Mouse (Mus musculus) left cerebral cortex, postnatal 14 days (tissue): ENCODE measurements at regions not wholly inside any gene's neighbourhood (a gene's known extent, or its start where the extent isn't known, plus 50 kb on each side); places are given as distances from the start of the nearest gene placed in this dataset.

Experiments used
- DNase-seq, 2 experiments: peaks; one replicate each; pipeline ENCODE4 v3.0.0; 2021 to 2022; ENCODE audit warnings: low spot score in 2 of 2, mixed read lengths in 1 of 2
- intact Hi-C: fragments of 180-260 bp; cut with DNase I; formaldehyde crosslinking; loops from one replicate; pipeline ENCODE4 v1.15.1; 2025

GRCm38 (mm10) chr10:45009676-45010075 lies 57.3 kb upstream of the Prep start:
- DNase-seq = peak; percentile 39 to 40
- intact Hi-C loops = no loop called here

GRCm38 (mm10) chr10:45009235-45009634 lies 57.8 kb upstream of the Prep start:
- intact Hi-C loops = no loop called here
- no peak for DNase-seq

- intact Hi-C loops = loop anchor here (5.0 kb wide), 3 partner anchors 547 to 712 kb away; no protein-coding TSS in a partner anchor
- no peak for DNase-seq
Measured at GRCm38 (mm10) chr10:45004037-45004653, 62.9 kb upstream of the Prep start.

GRCm38 (mm10) chr10:45003344-45003681 lies 63.7 kb upstream of the Prep start:
- intact Hi-C loops = loop anchor here (5.0 kb wide), 3 partner anchors 546 to 711 kb away; no protein-coding TSS in a partner anchor
- no peak for DNase-seq

DNA sequence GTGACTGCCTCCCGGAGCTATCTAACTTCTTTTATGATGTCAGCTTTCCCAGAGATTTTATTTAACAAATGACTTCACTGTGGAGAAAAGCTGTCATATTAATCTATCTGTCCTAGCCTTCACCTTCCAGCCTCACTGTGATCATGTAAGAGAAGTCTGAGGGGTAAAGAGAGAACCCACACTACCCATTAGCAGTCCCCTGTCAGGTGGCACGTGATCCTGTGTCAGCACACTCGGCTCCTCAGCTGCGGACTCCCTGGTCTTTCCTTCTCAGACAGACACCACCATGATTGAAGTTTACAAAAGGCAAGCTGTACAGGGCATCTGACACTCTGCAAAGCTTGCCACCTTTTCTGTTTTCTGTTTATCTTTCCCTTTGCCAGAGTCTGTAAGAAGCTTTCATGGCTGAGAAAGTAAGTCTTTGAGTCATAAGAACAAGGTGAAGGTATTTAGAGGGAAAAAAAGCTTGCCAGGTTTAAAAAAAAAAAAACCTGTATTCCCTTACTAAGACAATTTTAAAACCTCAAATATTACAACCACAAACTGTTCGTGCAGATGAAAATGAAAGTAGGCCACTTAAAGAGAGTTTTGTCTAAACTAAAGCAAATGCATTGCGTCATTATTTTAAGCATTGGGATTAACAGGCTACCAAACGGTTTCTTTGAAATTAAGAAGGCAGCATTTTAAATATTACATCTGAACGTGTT lies 64.2 kb upstream of the Prep start:
- intact Hi-C loops = loop anchor here (5.0 kb wide), 3 partner anchors 545 to 710 kb away; no protein-coding TSS in a partner anchor
- DNase-seq = no peak

- DNase-seq = peak; percentile 52 to 69
- intact Hi-C loops = loop anchor here (5.0 kb wide), 3 partner anchors 544 to 709 kb away; no protein-coding TSS in a partner anchor
Measured at GRCm38 (mm10) chr10:45000873-45001859, 65.8 kb upstream of the Prep start.

DNA sequence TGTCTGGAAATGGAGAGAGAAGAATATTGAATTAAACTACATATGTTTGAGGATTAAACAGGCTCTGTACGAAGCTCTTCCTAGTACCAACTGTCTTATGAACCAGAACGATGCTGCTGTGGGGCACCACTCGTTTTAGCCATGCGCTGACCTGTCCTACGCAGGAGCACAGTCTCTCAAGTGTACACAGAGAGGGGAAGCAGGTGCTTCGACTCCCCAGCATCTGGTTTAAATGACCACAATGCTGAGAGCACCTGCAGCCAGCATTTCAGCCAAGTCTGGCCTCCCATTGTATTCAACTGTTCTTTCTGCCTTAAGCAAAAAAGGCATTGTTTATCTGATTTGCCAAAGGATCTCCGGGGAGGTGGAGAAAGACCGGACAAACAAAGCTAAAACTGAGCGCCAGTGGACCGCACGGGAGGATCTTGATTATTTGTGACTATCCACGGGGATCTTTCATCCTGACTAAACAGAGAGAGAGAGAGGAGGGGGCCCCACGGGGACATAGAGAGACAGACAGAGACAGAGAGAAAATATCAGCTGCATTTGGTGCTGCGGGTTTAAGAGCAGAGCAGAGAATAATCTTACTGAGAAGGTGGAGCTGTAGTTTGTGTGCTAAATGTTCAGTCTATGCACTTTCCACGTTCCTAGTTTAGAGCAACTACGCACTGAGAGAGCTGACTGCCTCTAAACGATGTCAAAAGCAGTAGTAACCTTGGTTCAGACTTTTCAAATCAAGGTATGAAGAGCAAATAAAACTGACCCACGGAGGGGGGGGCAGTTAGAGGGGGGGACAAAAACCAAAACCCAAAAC lies 66.8 kb upstream of the Prep start:
- intact Hi-C loops = loop anchor here (5.0 kb wide), 3 partner anchors 543 to 708 kb away; no protein-coding TSS in a partner anchor
- DNase-seq = no peak

DNA sequence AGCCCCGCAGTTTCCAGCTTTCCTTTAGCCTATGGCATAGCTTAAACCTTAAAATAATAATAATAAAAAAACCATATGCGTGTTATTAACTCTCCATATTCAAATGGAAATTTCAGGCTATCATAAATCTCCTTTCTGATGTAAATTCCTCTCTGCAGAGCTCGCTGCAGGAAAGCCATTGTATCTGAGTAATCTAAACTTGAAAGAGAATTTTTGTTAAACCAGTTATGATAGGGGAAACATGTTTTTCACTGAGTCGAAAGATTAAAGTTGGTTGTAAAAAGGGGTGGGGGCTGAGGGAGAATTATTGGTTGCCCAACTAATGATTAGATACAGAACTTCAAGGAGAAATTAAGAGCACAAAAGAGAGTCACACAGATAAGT lies 69.1 kb upstream of the Prep start:
- intact Hi-C loops = loop anchor here (10.0 kb wide), 1 partner anchor 463 kb away; no protein-coding TSS in a partner anchor
- DNase-seq = no peak

DNA sequence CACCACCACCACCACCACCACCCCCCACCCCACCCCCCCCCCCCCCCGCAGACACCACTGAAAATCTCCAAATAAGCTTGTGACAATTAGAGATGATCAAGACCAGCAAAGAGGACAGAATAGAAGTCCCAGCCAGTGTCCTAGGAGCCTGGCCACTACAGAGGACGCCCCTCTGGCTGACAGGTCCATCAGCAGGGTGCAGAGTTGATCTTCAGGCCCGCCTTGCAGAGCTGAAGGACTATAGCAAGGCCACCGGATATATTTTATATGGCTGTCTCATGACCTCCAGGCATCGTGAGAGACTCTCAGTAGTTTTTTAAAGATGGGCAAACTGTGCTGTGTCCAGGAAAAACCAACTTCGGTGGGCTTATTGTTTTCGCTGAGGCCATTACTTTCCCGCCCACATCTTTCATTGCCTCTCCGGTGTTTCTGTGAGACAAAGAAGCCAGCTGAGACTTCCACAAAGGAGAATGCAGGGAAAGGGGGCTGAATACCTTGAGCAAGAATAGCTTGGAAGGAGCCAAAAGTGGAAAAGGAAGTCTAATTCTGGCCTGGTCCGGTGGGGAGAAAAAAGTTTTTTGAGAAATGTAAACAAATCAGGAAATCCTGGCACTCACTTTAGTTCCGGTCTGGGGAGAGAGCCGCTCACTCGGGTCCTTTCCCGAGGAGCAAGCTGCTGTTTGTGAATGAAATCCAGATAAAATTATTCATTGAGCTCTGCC lies 69.7 kb upstream of the Prep start:
- intact Hi-C loops = loop anchor here (10.0 kb wide), 1 partner anchor 463 kb away; no protein-coding TSS in a partner anchor
- no peak for DNase-seq

GRCm38 (mm10) chr10:44995756-44996155 lies 71.2 kb upstream of the Prep start:
- DNase-seq = no peak
- intact Hi-C loops = loop anchor here (10.0 kb wide), 1 partner anchor 461 kb away; no protein-coding TSS in a partner anchor

- no peak for DNase-seq
- intact Hi-C loops = loop anchor here (10.0 kb wide), 1 partner anchor 460 kb away; no protein-coding TSS in a partner anchor
Measured at GRCm38 (mm10) chr10:44994385-44995281, 72.4 kb upstream of the Prep start.

DNA sequence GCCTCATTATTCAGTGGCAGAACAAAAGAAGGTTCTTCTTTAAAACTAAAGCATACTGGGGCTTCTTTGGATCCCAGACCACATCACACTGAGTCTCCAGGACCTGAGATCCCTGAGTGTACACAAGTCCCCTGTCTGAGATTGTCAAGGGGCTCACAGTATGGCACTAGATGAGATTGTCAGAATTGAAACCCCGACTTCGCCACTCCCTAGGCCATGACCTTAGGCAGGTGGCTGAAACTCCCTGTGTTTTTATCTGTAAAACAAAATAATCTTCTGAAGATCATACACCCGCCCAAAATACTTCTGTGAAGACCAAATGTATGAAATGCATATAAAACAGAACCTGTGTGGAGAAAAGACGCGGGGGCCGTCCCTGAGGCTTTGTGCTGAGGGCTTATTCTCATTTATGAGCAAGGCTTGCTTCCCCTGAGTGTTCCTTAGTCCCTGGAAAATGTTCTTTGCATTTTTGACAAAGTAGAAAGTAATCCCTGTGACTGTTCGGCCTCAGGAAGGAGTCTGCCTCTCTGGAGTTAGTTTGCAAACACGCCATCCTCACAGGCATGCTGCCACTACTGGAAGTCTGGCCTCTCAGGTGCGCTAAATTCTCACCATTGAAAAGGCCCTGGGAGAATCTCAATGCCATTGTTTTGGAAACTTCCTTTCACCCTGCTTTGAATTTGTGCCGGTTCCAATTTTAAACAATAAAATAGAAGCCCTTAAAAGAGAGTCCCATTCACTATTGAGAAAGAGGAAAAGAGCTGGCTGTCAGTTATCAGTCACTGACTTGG lies 73.3 kb upstream of the Prep start:
- intact Hi-C loops = loop anchor here (10.0 kb wide), 1 partner anchor 459 kb away; no protein-coding TSS in a partner anchor
- DNase-seq = no peak

DNA sequence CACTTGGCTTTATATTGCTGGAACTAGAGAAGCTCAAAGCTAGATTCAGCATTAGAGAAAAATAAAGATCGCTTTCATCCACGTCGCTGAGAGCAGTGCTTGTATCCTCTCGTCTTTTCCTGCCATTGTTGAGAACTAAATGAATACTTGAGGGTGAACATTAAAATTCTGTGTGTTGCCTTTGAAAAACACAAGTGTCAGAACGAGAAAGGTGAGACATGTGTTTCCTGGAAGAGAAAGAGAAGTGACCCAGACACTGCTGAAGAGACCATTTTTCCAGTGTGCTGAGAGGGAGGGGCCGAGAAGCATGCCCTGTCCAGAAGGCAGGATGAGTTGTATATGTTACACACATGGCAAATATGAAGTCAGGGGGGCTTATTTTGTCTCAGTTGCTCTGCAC lies 77.5 kb upstream of the Prep start:
- no peak for DNase-seq
- intact Hi-C loops = no loop called here

- DNase-seq = no peak
- intact Hi-C loops = no loop called here
Measured at GRCm38 (mm10) chr10:44988756-44989155, 78.2 kb upstream of the Prep start.

DNA sequence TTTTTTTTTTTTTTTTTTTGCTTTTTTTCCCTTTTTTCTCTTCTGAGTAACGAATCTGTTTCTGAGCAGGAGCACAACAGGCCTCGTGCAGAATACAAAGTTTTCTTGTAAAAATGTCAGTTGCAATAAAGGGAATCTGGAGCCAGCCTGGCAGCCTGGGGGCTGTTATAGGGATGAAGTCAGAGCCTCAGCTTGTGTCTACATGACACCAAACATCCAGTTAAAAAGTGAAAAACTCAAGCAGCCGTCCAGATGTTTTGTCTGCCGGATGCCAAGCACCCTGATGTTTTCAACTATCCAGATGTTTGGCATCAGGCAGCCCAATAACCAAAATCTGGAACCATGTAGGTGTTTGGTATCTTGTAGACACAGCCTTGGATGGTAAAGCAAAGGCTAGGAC lies 79.4 kb upstream of the Prep start:
- DNase-seq = no peak
- intact Hi-C loops = no loop called here

- DNase-seq = no peak
- intact Hi-C loops = no loop called here
Measured at GRCm38 (mm10) chr10:44981913-44982312, 85.1 kb upstream of the Prep start.
